Mouse (Mus musculus) common myeloid progenitor, adult 5-6 weeks (primary cell): Measurements from ENCODE around the gene Nsmce3. TPM values are rescaled to one million over a fixed set of nuclear protein-coding genes. Genes with fewer than 3 reads are reported as not detected.

Experiments
- ATAC-seq: replicated peaks from 2 replicates; pipeline ENCODE4 v1.8.0; 2016; ENCODE audit warnings: low read depth, mild to moderate bottlenecking, moderate TSS enrichment, inconsistent platforms; ENCODE audit not compliant: poor library complexity, severe bottlenecking
- total RNA-seq: library from RNA; stranded (forward); fragments of 200-1000, 187-1606 nt; gene quantifications from 2 replicates; pipeline ENCODE4 v1.2.3, GENCODE M21; 2017

Gene Nsmce3
- 5.5 and 6.4 TPM in 2 replicates for total RNA-seq

DNA sequence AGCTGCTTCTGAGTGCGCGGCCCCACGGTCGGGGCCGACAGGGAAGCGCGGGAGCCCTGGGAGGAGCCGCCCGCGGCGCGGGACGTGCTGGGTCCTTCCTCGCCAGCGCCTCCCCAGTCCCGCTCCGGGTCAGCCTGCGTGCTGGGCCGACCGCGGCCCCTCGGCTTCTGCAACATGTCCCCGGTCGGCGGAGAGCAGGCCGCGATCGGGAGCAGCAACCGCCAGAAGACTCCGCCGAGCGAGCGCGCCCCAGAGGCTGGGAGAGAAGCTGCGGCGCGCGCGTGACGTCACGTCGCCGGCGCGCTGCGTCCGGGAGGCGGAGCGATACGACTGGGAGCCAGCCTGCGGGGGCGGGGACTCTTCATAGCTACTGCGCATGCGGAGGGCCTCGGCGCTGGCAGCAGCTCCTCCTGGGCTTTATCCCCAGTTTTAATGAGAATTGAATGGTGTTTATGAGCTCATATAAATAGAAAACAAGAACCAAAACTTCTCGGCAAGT is at the start of gene Nsmce3:
Nsmce3 (minus strand) TSS at position 255 of the 499 bp plus-strand sequence.
- peak; percentile 94 for ATAC-seq

DNA sequence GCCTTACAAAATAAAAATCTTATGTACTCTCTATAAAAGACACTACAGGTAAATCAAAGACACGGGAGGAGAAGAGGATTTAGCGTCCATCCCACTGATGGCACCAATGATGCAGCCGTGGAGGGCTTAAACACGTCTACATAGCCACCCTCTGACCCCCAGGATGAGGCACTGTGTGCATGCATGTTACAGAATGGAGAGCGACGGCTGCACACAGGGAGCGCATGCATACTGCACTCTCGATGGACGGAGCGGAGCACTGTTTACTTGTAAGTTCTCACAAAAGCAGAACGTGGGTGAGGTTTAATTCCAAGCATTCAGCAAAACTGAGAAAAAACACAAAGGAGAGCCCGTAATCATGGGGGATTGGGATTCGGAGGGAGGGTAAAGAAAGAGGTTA is 48.4 kb upstream of the Nsmce3 start:
- no peak for ATAC-seq

DNA sequence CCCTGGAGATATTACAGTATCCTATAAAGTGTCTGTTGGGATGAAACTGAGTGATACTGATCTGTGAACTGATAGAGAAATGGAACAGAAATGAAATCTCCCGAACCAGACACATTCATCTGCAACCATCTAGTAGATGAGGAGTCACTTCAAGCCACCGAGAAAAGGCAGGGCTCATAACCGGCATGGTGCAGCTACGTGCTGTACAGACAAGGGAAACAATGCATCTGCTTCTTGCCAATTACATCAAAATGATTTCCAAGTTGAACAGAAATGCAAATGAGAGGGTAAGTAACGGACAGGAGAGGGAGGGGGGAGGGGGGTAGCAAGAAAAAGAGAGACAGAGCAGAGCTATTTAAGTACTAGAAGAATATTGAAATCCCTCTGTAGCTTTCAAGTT is 47.9 kb upstream of the Nsmce3 start:
- no peak for ATAC-seq

DNA sequence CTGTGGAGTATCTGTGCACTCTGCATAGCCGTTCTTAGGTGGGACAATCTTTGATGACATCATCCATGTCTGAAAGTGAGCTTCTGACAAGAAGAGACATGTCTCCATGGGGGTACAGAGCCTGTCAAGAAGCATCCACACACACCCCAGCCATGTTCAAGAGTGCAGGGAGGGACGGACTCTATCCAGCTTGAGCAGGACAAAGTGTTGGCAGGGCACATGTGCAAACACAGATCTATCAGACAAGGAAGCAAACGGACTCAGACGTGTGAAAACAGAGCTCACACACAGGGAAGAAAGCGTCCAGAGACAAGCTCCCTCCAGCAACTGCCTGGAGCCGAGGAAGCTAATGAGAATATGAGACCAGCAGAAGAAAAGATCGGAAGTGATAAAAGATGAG is 43.9 kb upstream of the Nsmce3 start:
- ATAC-seq = no peak

DNA sequence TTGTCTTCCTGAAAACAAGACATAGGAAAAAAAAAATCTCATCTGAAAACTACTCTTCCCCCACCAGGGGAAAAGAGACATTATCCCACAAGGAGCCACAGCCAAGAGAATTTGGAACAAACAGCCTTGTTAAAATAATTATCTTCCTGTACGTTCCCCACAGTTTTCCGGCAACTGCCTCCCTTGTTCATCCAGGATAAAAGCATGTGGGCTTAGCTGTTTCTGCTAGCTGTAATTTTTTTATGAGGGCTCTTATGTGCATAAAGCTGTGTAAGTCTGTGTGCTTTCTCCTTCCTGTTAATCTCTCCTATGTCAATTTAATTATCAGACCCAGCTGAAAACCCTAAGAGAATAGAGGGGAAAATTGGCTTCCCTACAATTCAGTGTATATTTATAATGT is 42.3 kb upstream of the Nsmce3 start:
- ATAC-seq = no peak

DNA sequence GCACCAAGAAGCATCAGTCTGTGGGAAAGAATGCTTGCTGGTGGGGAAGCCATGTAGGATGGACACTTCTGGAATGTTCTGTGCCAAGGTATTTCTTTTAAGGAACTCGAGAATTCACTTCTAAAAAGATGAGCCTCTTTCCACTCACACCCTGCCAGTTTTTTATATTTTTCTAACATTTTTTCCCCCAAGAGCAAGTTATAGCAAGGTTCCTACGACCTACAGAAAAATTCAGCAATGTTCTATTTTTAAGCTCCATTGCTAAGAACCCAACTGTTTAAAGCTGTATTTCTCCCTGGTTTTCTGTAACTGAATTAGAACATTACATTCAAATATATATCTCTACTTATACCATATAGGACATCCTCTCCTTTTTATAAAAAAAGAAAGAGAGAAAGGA is 39.1 kb upstream of the Nsmce3 start:
- no peak for ATAC-seq

DNA sequence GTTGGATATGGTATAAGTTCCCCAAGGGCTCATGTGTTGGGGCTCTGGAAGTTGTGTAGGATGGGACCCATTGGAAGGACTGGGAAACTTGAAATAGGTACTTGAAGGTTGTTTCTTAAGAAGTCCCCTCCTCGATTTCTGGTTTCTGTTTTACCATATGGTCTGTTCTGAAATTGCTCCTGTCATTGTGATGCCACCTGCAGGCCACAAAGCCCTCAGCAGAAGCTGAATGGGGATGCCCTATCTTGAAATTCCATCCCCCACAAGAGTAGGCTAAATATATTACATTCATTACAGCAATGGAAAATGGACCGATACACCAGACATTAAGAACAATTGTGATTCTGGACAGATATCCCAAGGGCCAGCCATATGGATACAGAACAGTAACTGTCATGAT is 37.4 kb upstream of the Nsmce3 start:
- ATAC-seq = no peak

DNA sequence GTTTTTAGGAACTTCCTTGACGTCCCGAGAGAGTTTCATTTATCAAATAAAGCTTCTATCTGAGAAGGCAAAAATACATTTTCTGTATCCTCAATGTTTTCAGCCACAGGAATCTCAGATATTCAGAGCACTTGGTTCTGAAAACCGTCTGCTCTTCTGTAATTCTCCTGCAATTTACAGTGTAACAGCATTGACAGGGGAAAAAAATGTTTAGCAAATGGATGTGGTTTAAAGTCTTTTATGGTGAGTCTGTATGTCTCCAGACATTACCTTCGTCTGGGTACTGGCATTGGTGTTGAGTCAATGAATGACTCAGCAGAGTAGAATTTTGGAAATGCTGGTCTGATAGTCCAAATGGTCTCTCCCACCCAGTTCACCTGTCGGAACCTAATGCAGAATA is 34.2 kb upstream of the Nsmce3 start:
- no peak for ATAC-seq

DNA sequence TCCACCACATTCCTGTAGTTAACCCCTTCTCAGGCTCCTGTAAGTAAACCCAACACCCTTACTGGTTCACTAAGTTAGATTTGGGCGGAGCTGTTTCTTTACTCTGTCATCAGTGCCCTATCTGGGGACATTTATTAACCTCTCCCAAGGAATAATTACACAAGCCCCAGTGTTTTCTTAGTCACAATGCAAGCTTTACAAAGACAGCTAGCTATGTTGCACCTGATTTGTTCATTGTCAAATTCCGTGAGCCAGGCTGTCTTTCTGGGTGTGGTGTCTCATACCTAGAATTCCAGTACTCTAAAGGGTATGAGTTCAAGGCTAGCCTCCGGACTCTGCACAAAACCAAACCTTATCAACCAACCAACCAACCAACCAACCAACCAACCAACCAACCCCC is 32.7 kb upstream of the Nsmce3 start:
- ATAC-seq = no peak

DNA sequence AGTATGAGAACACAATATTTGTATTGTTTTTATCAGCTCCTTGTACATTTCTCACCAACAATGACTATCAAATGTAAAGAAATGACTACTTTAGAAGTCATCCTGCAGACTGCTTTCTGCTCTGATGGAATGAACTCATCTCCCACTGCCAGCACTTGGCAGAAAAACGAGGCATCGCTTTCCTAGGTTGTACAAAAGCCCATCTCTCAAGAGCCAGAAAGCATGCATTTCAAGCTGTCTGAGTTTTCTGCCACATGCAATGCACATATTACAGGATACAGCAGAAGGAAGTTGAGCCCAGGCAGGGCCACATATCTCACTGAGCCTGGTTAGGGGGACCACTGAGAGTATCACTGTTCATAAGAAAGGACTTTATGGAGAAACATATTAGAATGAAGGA is 27.5 kb upstream of the Nsmce3 start:
- ATAC-seq = no peak

DNA sequence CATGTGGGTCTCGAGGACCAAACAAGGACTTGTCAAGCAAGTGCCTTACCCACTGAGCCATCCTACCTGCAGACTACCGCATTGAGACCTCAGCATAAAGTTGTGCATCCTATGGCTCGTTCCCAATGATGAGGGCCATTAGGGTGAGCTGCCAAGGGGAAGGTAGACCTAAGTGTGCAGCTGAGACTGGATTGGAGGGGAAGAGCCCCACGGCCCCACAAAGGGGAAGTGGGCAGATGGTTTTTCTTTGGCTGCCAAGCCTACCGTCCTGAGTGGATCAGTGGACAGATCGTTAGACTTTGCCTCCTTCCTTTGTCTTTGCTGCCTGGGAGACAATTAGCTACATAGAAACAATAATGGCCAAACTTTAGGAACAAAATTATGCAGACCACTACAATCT is 23.8 kb upstream of the Nsmce3 start:
- ATAC-seq = 0 out of 2 replicates have a peak, but pooled peaks have one; percentile 50

DNA sequence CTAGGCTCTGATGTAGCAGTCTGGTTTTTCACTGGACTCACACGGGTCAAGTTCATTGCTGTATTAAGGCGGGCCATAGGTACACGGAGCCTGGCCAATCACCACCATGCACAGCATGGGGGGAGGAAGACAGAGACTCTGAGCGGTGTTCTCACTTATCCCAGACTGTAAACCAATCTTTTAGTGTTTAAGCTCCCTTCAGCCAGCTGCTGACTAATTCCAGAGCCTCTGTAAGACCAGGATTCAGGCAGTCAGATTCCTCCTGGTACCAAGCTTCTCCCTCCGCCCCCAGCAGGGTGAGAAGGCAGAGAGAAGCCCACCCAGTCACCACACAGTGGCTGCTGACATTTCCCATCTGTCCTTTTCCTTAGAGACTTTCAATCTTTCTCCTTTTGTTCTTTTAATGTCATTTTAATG is 22.9 kb upstream of the Nsmce3 start:
- no peak for ATAC-seq

DNA sequence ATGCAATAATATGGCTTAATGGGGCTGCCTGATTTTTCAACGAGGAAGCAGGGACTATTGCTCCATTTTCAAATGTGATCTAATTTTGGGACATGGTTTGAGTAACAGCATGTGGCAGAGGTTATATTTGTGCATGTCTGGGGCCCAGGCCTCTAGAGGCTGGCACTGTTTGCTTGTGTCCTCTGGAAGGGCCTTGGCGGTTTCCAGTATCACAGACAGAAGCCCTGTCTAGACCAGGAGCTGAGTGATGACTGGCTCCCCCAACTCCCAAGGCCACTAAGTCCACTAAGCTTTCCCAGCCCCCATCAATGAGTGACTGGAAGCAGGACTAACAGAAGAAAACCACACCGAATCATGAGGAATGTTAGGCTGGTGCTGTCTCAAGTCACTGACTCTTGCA is 18.3 kb upstream of the Nsmce3 start:
- no peak for ATAC-seq

DNA sequence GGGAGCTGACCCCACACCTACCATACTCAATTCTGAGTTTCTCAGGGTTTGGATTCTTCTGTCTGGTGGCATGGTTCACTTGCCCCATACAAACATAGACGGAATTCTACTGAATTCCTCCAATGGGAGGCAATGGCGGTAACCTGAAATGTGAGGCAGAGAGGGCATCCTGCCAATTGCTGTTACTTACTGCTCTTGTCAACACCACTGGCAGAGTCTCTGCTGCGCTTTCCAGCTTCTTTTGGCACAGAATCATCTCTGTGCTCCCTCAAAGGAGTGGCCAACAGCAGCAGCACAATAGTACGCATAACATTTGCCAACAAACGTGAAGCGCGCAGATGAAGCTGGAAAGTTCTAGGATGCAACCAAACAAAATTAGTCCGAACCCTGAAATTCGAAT is 17.1 kb upstream of the Nsmce3 start:
- ATAC-seq = no peak

DNA sequence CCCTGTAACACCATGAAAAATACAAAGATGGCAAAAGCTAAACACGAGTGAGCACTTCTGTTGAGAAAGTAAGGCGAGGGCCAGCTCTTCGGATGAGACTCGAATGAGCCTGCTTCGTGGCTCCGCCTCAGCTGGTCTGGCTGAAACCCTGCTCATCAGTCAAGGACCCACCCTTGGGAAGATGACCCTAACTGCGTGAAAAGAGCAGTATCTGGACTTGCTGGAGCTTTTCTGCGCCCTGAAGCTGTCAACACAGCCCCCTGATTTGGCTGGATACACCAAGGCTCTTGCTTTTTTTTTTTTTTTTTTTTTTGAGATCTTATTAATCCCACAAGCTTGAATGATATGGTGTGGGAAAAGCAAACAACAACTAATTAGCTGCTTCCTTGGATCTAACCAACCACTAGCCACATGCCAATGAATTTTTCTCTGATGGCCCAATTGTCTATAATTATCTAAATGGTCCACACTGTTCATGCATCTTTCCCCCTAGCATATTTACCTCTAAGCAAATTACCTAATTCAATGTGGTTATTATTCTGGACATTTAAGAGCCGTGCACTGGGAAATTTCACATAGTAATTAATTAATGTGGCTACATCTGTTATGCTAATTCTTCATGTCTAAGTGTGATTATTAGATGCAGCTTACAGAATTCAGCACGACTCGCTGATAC is 11.5 kb upstream of the Nsmce3 start:
- no peak for ATAC-seq

DNA sequence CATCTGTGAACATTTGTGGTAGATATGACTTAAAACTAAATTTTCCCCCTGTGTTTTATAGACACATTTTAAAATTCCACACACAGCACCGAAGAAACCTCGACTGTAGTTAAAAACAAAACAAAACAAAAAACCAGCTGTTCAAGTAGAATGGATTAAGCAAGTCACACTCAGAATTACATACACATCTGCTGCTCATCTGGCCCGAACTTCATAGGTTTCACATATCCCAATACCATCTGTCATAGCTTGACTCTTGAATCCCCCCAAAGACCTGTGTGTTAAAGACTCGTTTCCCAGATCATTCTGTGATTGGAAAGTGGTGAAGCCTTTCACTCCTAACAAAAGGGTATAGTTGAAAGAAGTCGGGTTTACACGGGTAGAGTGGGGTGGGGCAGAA is 9.4 kb upstream of the Nsmce3 start:
- no peak for ATAC-seq

DNA sequence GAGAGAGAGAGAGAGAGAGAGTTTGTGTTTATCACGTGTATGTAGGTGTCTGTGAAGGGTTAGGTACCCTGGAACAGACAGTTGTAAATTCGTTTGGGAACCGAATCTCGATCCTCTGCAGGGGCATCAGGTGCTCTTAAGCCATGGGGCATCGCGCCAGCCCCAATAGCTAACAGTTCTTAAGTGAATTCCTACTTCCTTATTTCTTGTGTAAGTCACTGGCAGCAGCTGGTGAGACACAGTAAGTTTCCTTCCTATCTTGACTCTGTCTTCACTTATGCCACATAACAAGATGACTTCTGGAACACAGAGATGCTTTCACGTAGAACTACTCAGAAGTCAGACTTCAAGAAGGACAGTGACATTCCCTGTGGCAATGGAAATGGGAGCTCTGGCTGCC is 8.6 kb upstream of the Nsmce3 start:
- peak; percentile 90 for ATAC-seq

DNA sequence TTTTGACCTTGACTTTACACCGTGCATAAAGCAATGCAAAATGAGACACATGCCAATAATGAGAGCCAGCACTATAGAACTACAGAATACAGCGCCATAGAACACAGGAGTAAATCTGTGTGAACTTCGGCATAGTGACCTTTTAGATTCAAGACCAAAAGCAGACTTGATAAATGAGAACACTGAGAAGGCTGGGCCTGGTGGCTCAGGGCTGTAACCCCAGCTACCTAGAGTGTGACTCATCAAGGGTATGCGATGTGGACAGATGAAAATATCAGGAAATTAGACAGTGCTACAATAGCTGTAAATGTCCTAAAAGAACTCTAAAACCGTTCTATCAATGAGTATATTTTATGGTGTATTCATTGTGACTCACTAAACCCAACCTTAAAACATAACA is 7.6 kb upstream of the Nsmce3 start:
- ATAC-seq = no peak

DNA sequence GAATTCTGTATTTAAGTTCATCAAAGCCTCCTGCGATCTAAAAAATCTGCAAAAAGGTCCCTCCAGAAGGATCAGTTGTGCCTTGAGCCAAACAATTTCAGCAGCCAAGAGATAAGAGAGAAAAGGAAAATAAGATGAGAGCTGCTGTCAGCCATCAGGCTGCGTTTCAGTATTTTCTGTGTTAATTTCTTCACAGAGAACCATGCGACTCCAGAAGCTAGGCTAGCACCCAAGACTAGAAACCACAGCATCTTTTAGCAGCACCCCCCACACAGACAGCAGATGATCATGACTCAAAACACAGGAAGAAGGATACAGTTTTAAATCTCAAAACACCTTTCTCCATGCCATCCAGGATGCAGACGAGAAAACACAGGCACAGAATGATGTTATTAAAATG is 2.1 kb upstream of the Nsmce3 start:
- no peak for ATAC-seq

DNA sequence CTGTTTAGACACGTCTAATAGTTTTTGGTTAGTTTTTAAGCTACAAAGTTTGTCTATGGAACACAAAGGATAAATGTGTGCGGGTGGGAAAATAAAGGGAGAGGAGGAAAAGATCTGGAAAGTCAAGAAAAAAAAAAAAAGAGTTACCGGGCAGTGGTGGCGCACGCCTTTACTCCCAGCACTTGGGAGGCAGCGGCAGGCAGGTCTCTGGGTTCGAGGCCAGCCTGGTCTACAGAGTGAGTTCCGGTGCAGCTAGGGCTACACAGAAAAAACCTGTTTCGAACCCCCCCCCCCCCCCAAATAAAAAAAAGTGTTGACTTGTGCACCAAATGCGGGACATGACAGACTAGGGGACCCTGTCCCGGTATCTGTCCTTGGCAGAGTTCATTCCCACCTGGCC is 469 bp upstream of the Nsmce3 start:
- ATAC-seq = no peak

DNA sequence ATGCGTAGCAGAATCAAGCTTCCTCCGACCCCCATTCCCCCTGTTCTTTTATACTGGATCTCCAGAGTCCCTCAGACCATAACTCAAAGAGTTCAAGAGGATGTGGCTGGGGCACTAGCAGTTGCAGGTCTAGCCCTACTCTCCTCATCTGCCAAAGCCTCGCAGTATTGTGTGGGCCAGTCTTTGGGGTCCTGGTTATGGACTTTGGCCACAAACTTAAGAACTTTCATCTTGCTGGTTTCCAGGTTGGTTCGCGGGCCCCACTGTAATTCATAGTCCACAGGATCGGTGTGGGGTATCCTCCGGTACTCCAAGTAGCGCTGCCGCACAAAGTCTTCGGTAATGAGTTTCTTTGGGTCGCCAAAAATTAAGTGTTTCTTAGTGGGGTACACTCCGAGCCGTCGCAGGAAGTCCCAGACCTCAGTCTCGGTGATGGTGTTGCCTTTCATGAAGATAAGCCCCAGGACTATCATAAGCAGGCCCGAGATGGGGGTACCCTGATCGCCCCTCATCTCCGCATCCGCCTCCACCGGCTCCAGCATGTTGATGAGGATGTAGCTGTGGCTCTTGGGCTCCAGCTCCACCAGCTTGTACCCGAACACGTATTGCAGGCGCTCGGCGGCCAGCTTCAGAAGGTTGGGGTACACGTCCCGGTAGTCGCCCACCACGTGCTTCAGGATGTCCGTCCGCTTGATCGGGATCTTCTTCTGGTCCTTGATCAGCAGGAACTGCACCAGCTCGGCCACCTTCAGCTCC is 632 bp downstream of the Nsmce3 start:
- peak; percentile 46; the same call in 1 of the 2 replicates for ATAC-seq
